Mouse (Mus musculus) cerebellum, postnatal 10 days (tissue): ENCODE data around the gene Gm45021.
"Not testable (repeated sequence)": the region's sequence is repeated elsewhere in the genome, so short reads cannot be mapped to it uniquely, and the experiment has no call there.

Experiments used
- DNase-seq, 2 experiments: peaks; one replicate each; pipeline ENCODE4 v3.0.0; 2021; ENCODE audit warnings: mixed read lengths in 2 of 2

Gene Gm45021

GRCm38 (mm10) chr6:48620031-48620430, 30.6 kb downstream of the Gm45021 start:
- DNase-seq, result no peak

- not testable (repeated sequence) for DNase-seq
Measured at GRCm38 (mm10) chr6:48622186-48622843, 32.9 kb downstream of the Gm45021 start.

- no peak for DNase-seq
Measured at GRCm38 (mm10) chr6:48623460-48623859, 34.0 kb downstream of the Gm45021 start.

- no peak for DNase-seq
Measured at GRCm38 (mm10) chr6:48626464-48626863, 37.1 kb downstream of the Gm45021 start, which contains the start of gene AI854703. AI854703 (plus strand) TSS chr6:48626764.

- DNase-seq, result peak; percentile 59 to 67
Measured at GRCm38 (mm10) chr6:48626984-48627383, 37.6 kb downstream of the Gm45021 start.

GRCm38 (mm10) chr6:48627511-48627924, 38.1 kb downstream of the Gm45021 start:
- DNase-seq, result no peak

GRCm38 (mm10) chr6:48628377-48628776, 39.0 kb downstream of the Gm45021 start:
- no peak for DNase-seq

GRCm38 (mm10) chr6:48628808-48629660, 39.6 kb downstream of the Gm45021 start:
- peak; percentile 73 for DNase-seq

- DNase-seq, result peak in 1 of 2 experiments; percentile 42
Measured at GRCm38 (mm10) chr6:48629661-48630034, 40.2 kb downstream of the Gm45021 start.

GRCm38 (mm10) chr6:48630831-48631230, 41.4 kb downstream of the Gm45021 start:
- DNase-seq, result peak in 1 of 2 experiments; percentile 30

- DNase-seq, result no peak
Measured at GRCm38 (mm10) chr6:48635105-48635504, 45.7 kb downstream of the Gm45021 start.

GRCm38 (mm10) chr6:48636515-48636914, 47.1 kb downstream of the Gm45021 start:
- DNase-seq, result no peak

GRCm38 (mm10) chr6:48637811-48638500, 48.5 kb downstream of the Gm45021 start:
- no peak for DNase-seq

GRCm38 (mm10) chr6:48638553-48638952, 49.1 kb downstream of the Gm45021 start:
- no peak for DNase-seq

GRCm38 (mm10) chr6:48641391-48641790, 52.0 kb downstream of the Gm45021 start:
- no peak for DNase-seq

GRCm38 (mm10) chr6:48642764-48643292, 53.4 kb downstream of the Gm45021 start:
- DNase-seq, result peak; percentile 72 to 87

GRCm38 (mm10) chr6:48645660-48646308, 56.4 kb downstream of the Gm45021 start:
- DNase-seq, result peak; percentile 83 to 86

- no peak for DNase-seq
Measured at GRCm38 (mm10) chr6:48646309-48646690, 56.9 kb downstream of the Gm45021 start.

- peak; percentile 58 to 66 for DNase-seq
Measured at GRCm38 (mm10) chr6:48646995-48647394, 57.6 kb downstream of the Gm45021 start, which contains the start of gene Gimap8. Gimap8 (plus strand) TSS chr6:48647234.

- no peak for DNase-seq
Measured at GRCm38 (mm10) chr6:48647611-48648010, 58.2 kb downstream of the Gm45021 start.

GRCm38 (mm10) chr6:48648779-48649178, 59.4 kb downstream of the Gm45021 start:
- DNase-seq, result no peak

- DNase-seq, result no peak
Measured at GRCm38 (mm10) chr6:48650041-48650440, 60.6 kb downstream of the Gm45021 start.
